Mouse (Mus musculus) forebrain, embryonic 11.5 days (tissue): Measurements from ENCODE around the gene Llcfc1. TPM values are rescaled to one million over a fixed set of nuclear protein-coding genes. Genes with fewer than 3 reads are reported as not detected.
A peak's percentile ranks its signal among the peaks of the same experiment; 100 is the strongest.

Experiments
- ATAC-seq: fragments of 200-750 bp; cut with Nextera tagmentation; replicated peaks from 2 replicates; pipeline ENCODE4 v1.8.0; 2017; ENCODE audit warnings: moderate TSS enrichment; ENCODE audit not compliant: low FRiP score
- DNase-seq: peaks from one replicate; pipeline ENCODE4 v3.0.0-alpha.2; 2017; ENCODE audit warnings: low spot score
- H3K27ac ChIP-seq: fragments of 300-500 bp; sonication (generic); 2 replicates; pipeline ENCODE4 v1.5.1; 2014; ENCODE audit warnings: low read depth, low read length
- H3K27me3 ChIP-seq: fragments of 300-500 bp; sonication (generic); 2 replicates; pipeline ENCODE4 v1.6.1; 2014; ENCODE audit warnings: mild to moderate bottlenecking, low read length, mixed read lengths; ENCODE audit not compliant: control insufficient read depth, insufficient read depth
- H3K36me3 ChIP-seq: fragments of 300-500 bp; sonication (generic); 2 replicates; pipeline ENCODE4 v1.6.1; 2014; ENCODE audit warnings: mild to moderate bottlenecking, low read length, moderate library complexity, mixed read lengths; ENCODE audit not compliant: control insufficient read depth, insufficient read depth
- H3K4me1 ChIP-seq: fragments of 300-500 bp; sonication (generic); replicated peaks from 2 replicates; pipeline ENCODE4 v1.6.1; 2014; ENCODE audit warnings: low read length, mixed read lengths; ENCODE audit not compliant: control insufficient read depth, insufficient read depth
- H3K4me2 ChIP-seq: fragments of 300-500 bp; sonication (generic); 2 replicates; pipeline ENCODE4 v1.6.1; 2014; ENCODE audit warnings: low read depth, mild to moderate bottlenecking, low read length, moderate library complexity, mixed read lengths; ENCODE audit not compliant: severe bottlenecking
- H3K4me3 ChIP-seq: fragments of 300-500 bp; sonication (generic); 2 replicates; pipeline ENCODE4 v1.5.1; 2014; ENCODE audit warnings: low read depth, low read length
- H3K9ac ChIP-seq: fragments of 300-500 bp; sonication (generic); 2 replicates; pipeline ENCODE4 v1.6.1; 2014; ENCODE audit warnings: low read length
- H3K9me3 ChIP-seq: fragments of 300-500 bp; sonication (generic); 2 replicates; pipeline ENCODE4 v1.6.1; 2016; ENCODE audit warnings: low read length, mixed read lengths; ENCODE audit not compliant: control insufficient read depth
- WGBS: fragments of 180-500 bp; shearing (Covaris S2); extraction: QIAGEN DNeasy Blood & Tissue Kit; methylation state at CpG from one replicate; pipeline ENCODE4 v1.1.7; 2014; 5-methylcytosine and 5-hydroxymethylcytosine counted together
- polyA plus RNA-seq: library from polyadenylated mRNA; unstranded; fragments of >200 nt; fragmentation: Nextera tagmentation; extraction: Ambion mirVana; gene quantifications from 2 replicates; pipeline ENCODE4 v1.2.1, GENCODE M21; 2014

Gene Llcfc1
- polyA plus RNA-seq, 1 experiment from 2014 or later, result not detected

GRCm38 (mm10) chr6:41646220-41646619 is 38.0 kb upstream of the Llcfc1 start:
- no peak overlapping the region for H3K4me2 ChIP-seq
- no peaks in the 10 kb centered on the region for H3K36me3 ChIP-seq
- H3K27me3 ChIP-seq, result no peaks in the 10 kb centered on the region
- H3K4me1 ChIP-seq, result no peaks in the 10 kb centered on the region
- H3K27ac ChIP-seq, result no peak overlapping the region
- no peak overlapping the region for H3K9ac ChIP-seq
- no peak overlapping the region for H3K4me3 ChIP-seq
- no peak for ATAC-seq
- H3K9me3 ChIP-seq, result no peaks in the 10 kb centered on the region
- no peak for DNase-seq
- WGBS, result 80% methylated on average over 3 of the region's 3 CpGs

DNA sequence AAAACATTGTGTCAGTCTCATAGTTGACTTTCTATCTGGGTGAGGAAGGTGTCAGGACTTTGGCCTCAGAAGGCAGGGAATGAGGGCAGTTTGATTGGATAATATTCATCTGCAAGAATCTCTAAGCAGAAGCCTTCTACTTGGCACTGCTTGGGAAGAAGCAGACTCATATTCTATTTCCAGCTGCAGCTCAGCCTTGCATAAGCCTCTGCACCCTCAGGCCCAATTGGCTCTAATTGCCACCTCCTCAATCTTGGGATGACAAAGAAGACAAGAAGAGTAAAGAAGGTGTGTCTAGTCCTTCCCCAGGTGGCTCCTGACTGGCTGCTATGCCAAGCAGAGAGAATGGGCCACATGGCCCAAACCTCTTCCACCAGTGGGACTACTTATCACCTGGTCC is 37.6 kb upstream of the Llcfc1 start:
- H3K9me3 ChIP-seq, result no peaks in the 10 kb centered on the region
- ATAC-seq, result no peak
- H3K27me3 ChIP-seq, result no peaks in the 10 kb centered on the region

DNA sequence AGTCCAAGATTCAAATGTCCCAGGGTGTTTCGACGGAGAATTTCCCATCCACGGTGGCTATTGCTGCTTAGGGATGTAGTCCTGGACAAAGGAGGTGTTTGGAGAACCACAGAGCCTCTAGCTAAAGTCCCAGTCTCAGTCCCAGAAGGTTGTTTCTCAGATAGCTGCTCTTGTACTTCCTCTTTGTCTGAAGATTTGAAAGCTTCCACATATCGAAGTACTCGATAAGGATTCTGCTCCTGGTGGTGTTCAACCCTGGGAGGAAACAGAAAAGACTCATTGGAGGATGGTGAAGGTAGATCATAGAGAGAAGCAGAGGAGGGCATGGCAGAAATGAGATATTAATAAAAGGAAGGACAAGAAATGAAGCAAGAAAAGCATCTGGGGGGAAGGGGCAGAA is 31.1 kb upstream of the Llcfc1 start:
- Histone ChIP-seq H3K4me1 (no peaks in the 10 kb centered on the region), H3K27ac (no peak overlapping the region), H3K4me2 (no peak overlapping the region), H3K36me3 (no peaks in the 10 kb centered on the region), H3K4me3 (no peak overlapping the region), H3K9me3 (no peaks in the 10 kb centered on the region), H3K9ac (no peak overlapping the region), H3K27me3 (no peaks in the 10 kb centered on the region)
- no peak for ATAC-seq
- 95% methylated on average over 5 of the region's 5 CpGs for WGBS
- DNase-seq, result no peak

More for the DNA sequence above, 37.6 kb upstream of the Llcfc1 start:
- Histone ChIP-seq H3K9ac (no peak overlapping the region), H3K27ac (no peak overlapping the region), H3K4me2 (no peak overlapping the region), H3K4me1 (no peaks in the 10 kb centered on the region), H3K4me3 (no peak overlapping the region), H3K36me3 (no peaks in the 10 kb centered on the region)
- DNase-seq, result no peak

DNA sequence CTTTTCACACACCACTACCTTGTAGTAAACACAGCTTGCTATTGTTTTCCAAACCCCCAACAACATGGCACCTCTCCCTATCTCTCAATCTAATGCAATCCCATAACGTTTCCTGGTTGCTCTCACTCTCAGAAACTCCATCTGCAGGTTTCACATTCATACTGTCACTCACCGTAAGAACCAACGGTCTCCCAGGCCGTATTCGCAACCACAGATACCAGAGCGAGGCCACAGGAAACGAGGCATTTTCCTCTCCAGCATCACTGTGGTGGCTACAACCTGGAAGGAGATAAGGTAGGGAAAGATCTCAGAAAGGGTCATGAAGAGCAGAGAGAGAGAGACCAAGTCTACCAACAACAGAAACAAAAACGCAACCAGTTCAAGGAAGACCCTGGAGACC is 29.6 kb upstream of the Llcfc1 start:
- no peak overlapping the region for H3K4me2 ChIP-seq
- no peaks in the 10 kb centered on the region for H3K36me3 ChIP-seq
- no peak overlapping the region for H3K9ac ChIP-seq
- no peaks in the 10 kb centered on the region for H3K4me1 ChIP-seq
- H3K27me3 ChIP-seq, result no peaks in the 10 kb centered on the region
- H3K9me3 ChIP-seq, result no peaks in the 10 kb centered on the region
- no peak overlapping the region for H3K27ac ChIP-seq
- ATAC-seq, result no peak
- WGBS, result 86% methylated on average over 8 of the region's 8 CpGs
- H3K4me3 ChIP-seq, result no peak overlapping the region
- no peak for DNase-seq

GRCm38 (mm10) chr6:41658487-41658886 is 25.7 kb upstream of the Llcfc1 start:
- Histone ChIP-seq H3K27me3 (no peaks in the 10 kb centered on the region), H3K27ac (no peak overlapping the region), H3K9ac (no peak overlapping the region), H3K36me3 (no peaks in the 10 kb centered on the region), H3K4me3 (no peak overlapping the region), H3K9me3 (no peaks in the 10 kb centered on the region), H3K4me2 (no peak overlapping the region), H3K4me1 (no peaks in the 10 kb centered on the region)
- 81% methylated on average over 1 of the region's 1 CpGs for WGBS
- ATAC-seq, result no peak
- DNase-seq, result no peak

DNA sequence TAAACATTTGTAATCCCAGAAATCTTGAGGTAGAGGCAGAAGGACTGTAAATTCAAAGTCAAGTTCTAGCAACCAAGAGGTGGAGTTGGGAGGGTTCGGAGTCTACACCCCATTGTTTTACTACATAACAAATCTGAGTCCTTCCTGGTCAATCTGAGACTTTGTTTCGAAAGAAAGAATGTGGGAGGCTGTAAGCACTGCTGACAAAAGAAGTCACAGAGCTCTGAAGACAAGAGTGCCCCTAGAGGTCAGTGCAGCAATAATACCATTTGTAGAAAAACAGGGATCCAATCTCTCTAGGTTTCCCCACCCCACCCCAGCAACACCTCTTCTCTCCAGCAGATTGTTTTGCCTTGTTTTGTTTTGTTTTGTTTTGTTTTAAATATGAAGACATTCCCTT is 21.9 kb upstream of the Llcfc1 start:
- no peaks in the 10 kb centered on the region for H3K4me1 ChIP-seq
- H3K36me3 ChIP-seq, result no peaks in the 10 kb centered on the region
- no peak overlapping the region for H3K4me2 ChIP-seq
- no peaks in the 10 kb centered on the region for H3K27me3 ChIP-seq
- WGBS, result 39% methylated on average over 2 of the region's 2 CpGs
- H3K27ac ChIP-seq, result no peak overlapping the region
- no peak overlapping the region for H3K4me3 ChIP-seq
- no peak overlapping the region for H3K9ac ChIP-seq
- no peaks in the 10 kb centered on the region for H3K9me3 ChIP-seq
- 0 out of 2 replicates have a peak, but pooled peaks have one; percentile 21 for ATAC-seq
- no peak for DNase-seq

DNA sequence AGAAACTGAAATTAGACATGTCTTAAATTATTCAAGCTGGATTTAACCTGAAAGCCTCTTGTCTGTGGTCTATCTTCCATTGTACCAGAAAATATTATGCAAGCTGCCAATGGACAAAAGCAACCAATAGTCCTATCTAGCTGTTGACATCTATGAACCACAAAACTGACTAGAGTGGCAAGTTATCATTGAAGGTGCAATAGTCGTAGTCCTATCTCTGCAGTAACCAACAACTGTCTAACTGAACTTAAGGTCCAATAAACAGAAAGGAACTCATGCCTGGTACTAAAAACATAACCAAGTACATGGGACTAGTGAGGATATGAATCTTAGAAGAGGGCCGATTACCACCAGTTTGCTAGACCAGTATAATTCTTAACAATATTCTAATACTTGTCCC is 7.7 kb upstream of the Llcfc1 start:
- no peak for DNase-seq
- Histone ChIP-seq H3K9me3 (no peaks in the 10 kb centered on the region), H3K9ac (no peak overlapping the region), H3K4me1 (no peaks in the 10 kb centered on the region), H3K27ac (no peak overlapping the region), H3K4me2 (no peak overlapping the region), H3K36me3 (no peaks in the 10 kb centered on the region), H3K27me3 (no peaks in the 10 kb centered on the region), H3K4me3 (no peak overlapping the region)
- 87% methylated on average over 2 of the region's 2 CpGs for WGBS
- ATAC-seq, result no peak

GRCm38 (mm10) chr6:41680669-41681068 is 3.6 kb upstream of the Llcfc1 start, which contains the start of gene Trpv5:
Gene Trpv5, minus strand, starts transcription at chr6:41680769.
- H3K4me2 ChIP-seq, result no peak within 1 kb of the TSS
- no peak for ATAC-seq
- no peak within 1 kb of the TSS for H3K9ac ChIP-seq
- no peaks in the 10 kb centered on the region for H3K9me3 ChIP-seq
- H3K27me3 ChIP-seq, result no peaks in the 10 kb centered on the region
- no peaks in the 10 kb centered on the region for H3K36me3 ChIP-seq
- H3K27ac ChIP-seq, result no peak within 1 kb of the TSS
- H3K4me3 ChIP-seq, result no peak within 1 kb of the TSS
- no peak for DNase-seq
- 88% methylated on average over 1 of the region's 1 CpGs for WGBS
- no peaks in the 10 kb centered on the region for H3K4me1 ChIP-seq

- no peaks in the 10 kb centered on the region for H3K27me3 ChIP-seq
- 83% methylated on average over 5 of the region's 5 CpGs for WGBS
Observed at GRCm38 (mm10) chr6:41681656-41682055, 2.6 kb upstream of the Llcfc1 start.

More at GRCm38 (mm10) chr6:41681656-41682055, 2.6 kb upstream of the Llcfc1 start:
- ATAC-seq (no peak), DNase-seq (no peak)
- Histone ChIP-seq H3K36me3 (no peaks in the 10 kb centered on the region), H3K4me1 (no peaks in the 10 kb centered on the region), H3K27ac (no peak overlapping the region), H3K4me3 (no peak overlapping the region), H3K9ac (no peak overlapping the region), H3K9me3 (no peaks in the 10 kb centered on the region), H3K4me2 (no peak overlapping the region)
